In genomic region chr11:20202299-20203011, GRCm38 (mm10) we compare ENCODE assay signal across 7 mouse cellular contexts. TPM values are rescaled to one million over a fixed set of nuclear protein-coding genes. Genes with fewer than 3 reads are reported as not detected.
A peak's percentile ranks its signal among the peaks of the same experiment; 100 is the strongest.
DNase-seq lines count a peak whose midpoint lies in the region; ATAC-seq and TF ChIP-seq lines count a peak whose summit lies in the region.

No protein-coding gene starts in this region.

- no peak for TF ChIP-seq POLR2A in olfactory bulb, adult 2 months (IDR thresholded peaks at IDR 0.05; ENCODE audit: insufficient read depth, low read depth, low read length)

- peaks cover 4% of the 10 kb centered on the region for H3K4me1 ChIP-seq in hindbrain, embryonic 11.5 days (replicated peaks; ENCODE audit: control insufficient read depth, insufficient read depth, low read length)
- peaks cover 22% of the 10 kb centered on the region for H3K4me1 ChIP-seq in limb, embryonic 15.5 days
- no peaks in the 10 kb centered on the region for H3K4me1 ChIP-seq in olfactory bulb, adult 2 months (ENCODE audit: control insufficient read depth, insufficient read depth, low read length)

- no peak for ATAC-seq in hindbrain, embryonic 11.5 days (ENCODE audit: low FRiP score)
- no peak for ATAC-seq in limb, embryonic 15.5 days (ENCODE audit: insufficient number of reproducible peaks, low FRiP score, low TSS enrichment, low read depth)

- no peaks in the 10 kb centered on the region for H3K27me3 ChIP-seq in hindbrain, embryonic 11.5 days (ENCODE audit: control insufficient read depth, insufficient read depth, low read length)
- no peaks in the 10 kb centered on the region for H3K27me3 ChIP-seq in limb, embryonic 15.5 days

- peak; percentile 59 for DNase-seq in CD4-positive, CD25-positive, alpha-beta regulatory T cell, adult 2 months (ENCODE audit: low read depth, low spot score)
- peak; percentile 26 for DNase-seq in Muller cell, postnatal 12 days (ENCODE audit: inconsistent ontology term)
- no peak for DNase-seq in hindbrain, embryonic 11.5 days (ENCODE audit: low spot score)
- no peak for DNase-seq in layer of hippocampus, postnatal 10 days (ENCODE audit: low spot score in 2 of 2)
- no peak for DNase-seq in embryo, embryonic 10 days (ENCODE audit: low spot score)

- 63% methylated on average over 7 of the region's 7 CpGs for WGBS in hindbrain, embryonic 11.5 days
- 40% methylated on average over 7 of the region's 7 CpGs for WGBS in limb, embryonic 15.5 days
- WGBS in olfactory bulb, adult 2 months = 21% methylated on average over 7 of the region's 7 CpGs

- H3K9me3 ChIP-seq in hindbrain, embryonic 11.5 days (ENCODE audit: control insufficient read depth, low read length) = no peaks in the 10 kb centered on the region
- no peaks in the 10 kb centered on the region for H3K9me3 ChIP-seq in limb, embryonic 15.5 days

- no peaks in the 10 kb centered on the region for H3K36me3 ChIP-seq in hindbrain, embryonic 11.5 days (ENCODE audit: control insufficient read depth, insufficient read depth, low read length)
- H3K36me3 ChIP-seq in limb, embryonic 15.5 days = 0 out of 2 replicates have a peak, but pooled peaks cover 2% of the 10 kb centered on the region

- no peak for TF ChIP-seq CTCF in olfactory bulb, adult 2 months (IDR thresholded peaks at IDR 0.05; ENCODE audit: insufficient read depth, low read depth, low read length)

- H3K27ac ChIP-seq in hindbrain, embryonic 11.5 days (ENCODE audit: low read depth, low read length) = no peak overlapping the region
- H3K27ac ChIP-seq in limb, embryonic 15.5 days = peak overlapping the region; percentile 97; the same call in 1 of the 2 replicates
- H3K27ac ChIP-seq in olfactory bulb, adult 2 months (ENCODE audit: insufficient read depth, low read depth, low read length) = no peak overlapping the region

- H3K4me3 ChIP-seq in hindbrain, embryonic 11.5 days (ENCODE audit: low read depth, low read length) = peak overlapping the region; percentile 94
- peak overlapping the region; percentile 99 for H3K4me3 ChIP-seq in limb, embryonic 15.5 days
- H3K4me3 ChIP-seq in olfactory bulb, adult 2 months (ENCODE audit: insufficient read depth, low read depth, low read length) = peak overlapping the region; percentile 27; the same call in 1 of the 2 replicates

- peak overlapping the region; percentile 98 for H3K9ac ChIP-seq in hindbrain, embryonic 11.5 days (ENCODE audit: low read depth, low read length)
- H3K9ac ChIP-seq in limb, embryonic 15.5 days = peak overlapping the region; percentile 95

- H3K4me2 ChIP-seq in hindbrain, embryonic 11.5 days (replicated peaks; ENCODE audit: low read depth, low read length) = peak overlapping the region; percentile 50
- peak overlapping the region; percentile 66 for H3K4me2 ChIP-seq in limb, embryonic 15.5 days

RNA-seq across cellular contexts. Expression of gene Rab1a, which starts 1.2 kb away (rescaled TPM):
- 273 TPM in 2 replicates for polyA plus RNA-seq in hindbrain, embryonic 11.5 days (2014; fragmentation: Nextera tagmentation; extraction: Ambion mirVana)
- polyA plus RNA-seq in limb, embryonic 15.5 days (2015; fragmentation: Nextera tagmentation; extraction: Ambion mirVana) = 289 and 309 TPM in 2 replicates
- polyA plus RNA-seq in olfactory bulb, adult 2 months (2012; ENCODE audit: insufficient read depth, insufficient read length, low replicate concordance, missing spikeins) = not detected in 2 replicates
- 100 to 1,000 TPM; 190 to 198 TPM for total RNA-seq in layer of hippocampus, postnatal 10 days (2021)

RNA-seq across cellular contexts. Expression of gene Cep68, which starts 46.8 kb away (rescaled TPM):
- polyA plus RNA-seq in hindbrain, embryonic 11.5 days (2014; fragmentation: Nextera tagmentation; extraction: Ambion mirVana) = 27.1 and 33.2 TPM in 2 replicates
- 27.2 and 27.3 TPM in 2 replicates for polyA plus RNA-seq in limb, embryonic 15.5 days (2015; fragmentation: Nextera tagmentation; extraction: Ambion mirVana)
- not detected in 2 replicates for polyA plus RNA-seq in olfactory bulb, adult 2 months (2012; ENCODE audit: insufficient read depth, insufficient read length, low replicate concordance, missing spikeins)
- total RNA-seq in layer of hippocampus, postnatal 10 days (2021) = 10 to 100 TPM; 33.5 to 34.3 TPM

Comparison
In these comparisons a context has a peak if more than half of its experiments do, and no peak if none do; other contexts are left out.
1. DNase-seq: peak in CD4-positive, CD25-positive, alpha-beta regulatory T cell, adult 2 months (single experiment) and Muller cell, postnatal 12 days (single experiment); none in hindbrain, embryonic 11.5 days (single experiment), layer of hippocampus, postnatal 10 days (0 of 2) and embryo, embryonic 10 days (single experiment).
2. H3K4me3 ChIP-seq: peak in every context shown above with its lines; median percentile 99 in limb, embryonic 15.5 days; 94 in hindbrain, embryonic 11.5 days; 27 in olfactory bulb, adult 2 months.
3. RNA of gene Cep68, which starts 46.8 kb away (polyA plus RNA-seq): 27.2 to 27.3 TPM in limb, embryonic 15.5 days and 27.1 to 33.2 TPM in hindbrain, embryonic 11.5 days; not detected in olfactory bulb, adult 2 months; every median in the first group is over 10 times any median in the second.